Mouse (Mus musculus) gastrocnemius, adult 2 months (tissue): ENCODE measurements around the gene Neo1. TPM values are rescaled to one million over a fixed set of nuclear protein-coding genes. Genes with fewer than 3 reads are reported as not detected.
A peak's percentile ranks its signal among the peaks of the same experiment; 100 is the strongest.

Source experiments
- DNase-seq: peaks from one replicate; pipeline ENCODE4 v3.0.0; 2022
- H3K27ac ChIP-seq: fragments of 200-600 bp; 2 replicates; pipeline ENCODE4 v1.8.1; 2022; ENCODE audit warnings: mild to moderate bottlenecking
- H3K4me3 ChIP-seq: fragments of 200-600 bp; 2 replicates; pipeline ENCODE4 v1.8.1; 2022; ENCODE audit warnings: mild to moderate bottlenecking, moderate library complexity
- CTCF ChIP-seq: fragments of 200-600 bp; IDR thresholded peaks from 2 replicates; pipeline ENCODE4 v1.8.1; 2022; ENCODE audit warnings: antibody characterized with exemption, mild to moderate bottlenecking, moderate library complexity
- intact Hi-C: fragments of 180-260 bp; cut with DNase I; formaldehyde crosslinking; loops from one replicate; pipeline ENCODE4 v1.15.1; 2025
- long read RNA-seq, 2 experiments: library from polyadenylated mRNA; stranded (forward); transcript quantifications; one replicate each; pipeline ENCODE4 v2.0.0; 2021
- total RNA-seq, 2 experiments: library from RNA; stranded (reverse); gene quantifications; 2 replicates each; pipeline ENCODE4 v1.2.3; 2021

Gene Neo1
- total RNA-seq, result 10 to 100 TPM; 30.2 to 34.2 TPM
- long read RNA-seq, experiment 1, full-length matches to known transcripts, result 3 of 15 reads
- long read RNA-seq, experiment 1, partial matches to known transcripts, result 1 of 15 reads
- long read RNA-seq, experiment 1, other reads (novel, unspliced or antisense), result 11 of 15 reads
- long read RNA-seq, experiment 2, full-length matches to known transcripts, result 6 of 18 reads
- long read RNA-seq, experiment 2, partial matches to known transcripts, result 4 of 18 reads
- long read RNA-seq, experiment 2, other reads (novel, unspliced or antisense), result 8 of 18 reads

- H3K27ac ChIP-seq, result peak within 1 kb of the TSS; percentile 99
- intact Hi-C loops, result loop anchor here (2.0 to 5.0 kb wide), 2 partner anchors 96 to 153 kb away; no protein-coding TSS in a partner anchor
Measured at GRCm38 (mm10) chr9:59036159-59036731, at the start of gene Neo1. TSS of gene Neo1 (minus strand) at chr9:59036441.

GRCm38 (mm10) chr9:59075632-59076031 lies 39.4 kb upstream of the Neo1 start:
- TF ChIP-seq CTCF, result no peak
- intact Hi-C loops, result loop anchor here (5.0 kb wide), 1 partner anchor 42 kb away; no protein-coding TSS in a partner anchor
- H3K27ac ChIP-seq, result no peak overlapping the region
- DNase-seq, result no peak
- no peak overlapping the region for H3K4me3 ChIP-seq

More at GRCm38 (mm10) chr9:59036159-59036731, at the start of gene Neo1:
- peak; percentile 96 for DNase-seq
- no peak for TF ChIP-seq CTCF
- peak within 1 kb of the TSS; percentile 86 for H3K4me3 ChIP-seq

GRCm38 (mm10) chr9:59073887-59074286 lies 37.6 kb upstream of the Neo1 start:
- intact Hi-C loops, result no loop called here
- Histone ChIP-seq H3K27ac (no peak overlapping the region), H3K4me3 (no peak overlapping the region)
- no peak for TF ChIP-seq CTCF
- DNase-seq, result no peak

- Histone ChIP-seq H3K4me3 (no peak overlapping the region), H3K27ac (no peak overlapping the region)
- no peak for DNase-seq
- TF ChIP-seq CTCF, result no peak
- intact Hi-C loops, result no loop called here
Measured at GRCm38 (mm10) chr9:59072076-59072777, 36.0 kb upstream of the Neo1 start.

- Histone ChIP-seq H3K27ac (peak overlapping the region; percentile 53), H3K4me3 (no peak overlapping the region)
- DNase-seq, result peak; percentile 47
- no peak for TF ChIP-seq CTCF
- intact Hi-C loops, result no loop called here
Measured at GRCm38 (mm10) chr9:59071220-59071977, 35.2 kb upstream of the Neo1 start.

- Histone ChIP-seq H3K4me3 (no peak overlapping the region), H3K27ac (no peak overlapping the region)
- DNase-seq, result no peak
- no peak for TF ChIP-seq CTCF
- intact Hi-C loops, result no loop called here
Measured at GRCm38 (mm10) chr9:59070216-59070615, 34.0 kb upstream of the Neo1 start.

GRCm38 (mm10) chr9:59065616-59066301 lies 29.5 kb upstream of the Neo1 start:
- no peak for DNase-seq
- intact Hi-C loops, result no loop called here
- Histone ChIP-seq H3K4me3 (no peak overlapping the region), H3K27ac (no peak overlapping the region)
- no peak for TF ChIP-seq CTCF

GRCm38 (mm10) chr9:59062409-59062808 lies 26.2 kb upstream of the Neo1 start:
- H3K27ac ChIP-seq, result no peak overlapping the region
- no peak overlapping the region for H3K4me3 ChIP-seq
- no peak for TF ChIP-seq CTCF
- intact Hi-C loops, result no loop called here
- DNase-seq, result no peak

DNA sequence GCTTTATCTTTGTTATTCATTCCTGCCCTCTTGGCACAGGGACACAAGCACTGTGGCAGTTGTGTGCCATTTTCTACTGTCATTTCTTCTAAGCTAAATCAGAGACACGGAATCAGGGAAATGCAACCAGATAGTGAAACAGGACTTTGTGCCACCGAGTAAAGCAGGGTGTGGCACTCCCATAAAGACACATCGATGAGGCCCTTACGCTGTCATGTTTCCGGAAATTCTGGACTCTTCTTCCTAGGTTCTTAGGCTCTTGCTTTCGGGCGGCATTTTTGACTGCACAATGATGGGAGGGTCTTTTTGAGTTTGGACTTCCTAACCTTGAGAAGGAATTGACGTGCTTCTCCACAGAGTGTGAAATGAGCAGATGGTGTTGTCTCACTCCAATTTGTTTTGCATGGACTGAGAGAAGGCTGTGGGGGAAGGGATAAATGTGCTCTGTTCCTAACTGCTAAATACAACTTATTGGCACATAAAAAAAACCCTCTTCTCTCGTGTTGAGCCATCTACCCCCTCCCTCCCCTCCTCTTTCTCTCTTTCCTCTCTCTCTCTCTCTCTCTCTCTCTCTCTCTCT lies 23.9 kb upstream of the Neo1 start:
- no peak overlapping the region for H3K4me3 ChIP-seq
- no peak overlapping the region for H3K27ac ChIP-seq
- no peak for DNase-seq
- intact Hi-C loops, result no loop called here
- no peak for TF ChIP-seq CTCF

GRCm38 (mm10) chr9:59059158-59059557 lies 22.9 kb upstream of the Neo1 start:
- intact Hi-C loops, result no loop called here
- H3K27ac ChIP-seq, result no peak overlapping the region
- H3K4me3 ChIP-seq, result no peak overlapping the region
- no peak for DNase-seq
- TF ChIP-seq CTCF, result no peak

DNA sequence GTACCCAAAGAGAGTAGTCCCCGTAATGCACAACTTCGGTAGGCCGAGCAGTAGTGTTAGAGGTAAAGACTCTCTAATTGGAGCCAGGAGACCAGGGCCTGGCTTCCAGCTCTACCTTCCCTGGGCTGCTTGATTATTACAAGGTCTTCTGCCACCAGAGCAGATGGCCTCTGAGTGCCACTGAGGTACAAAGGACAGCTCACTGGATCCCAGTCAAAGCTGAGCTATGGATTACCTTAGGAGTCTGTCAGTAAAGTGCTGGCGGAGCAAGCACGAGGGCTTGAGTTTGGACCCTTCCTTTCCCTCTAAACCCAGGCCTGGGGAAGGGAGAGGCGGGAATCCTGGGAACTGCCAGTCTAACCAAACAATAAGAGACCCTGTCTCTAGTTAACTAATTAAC lies 21.8 kb upstream of the Neo1 start:
- TF ChIP-seq CTCF, result no peak
- intact Hi-C loops, result no loop called here
- Histone ChIP-seq H3K4me3 (no peak overlapping the region), H3K27ac (no peak overlapping the region)
- no peak for DNase-seq

GRCm38 (mm10) chr9:59056281-59056680 lies 20.0 kb upstream of the Neo1 start:
- intact Hi-C loops, result no loop called here
- no peak for TF ChIP-seq CTCF
- peak overlapping the region; percentile 54 for H3K27ac ChIP-seq
- DNase-seq, result peak; percentile 25
- H3K4me3 ChIP-seq, result peak overlapping the region; percentile 66
